Mouse (Mus musculus): ENCODE results near the gene Galt. TPM values are rescaled to one million over a fixed set of nuclear protein-coding genes. Genes with fewer than 3 reads are reported as not detected.

Galt gene
- polyA plus RNA-seq, 1 experiment from 2014 or later = 40.7 TPM

DNA sequence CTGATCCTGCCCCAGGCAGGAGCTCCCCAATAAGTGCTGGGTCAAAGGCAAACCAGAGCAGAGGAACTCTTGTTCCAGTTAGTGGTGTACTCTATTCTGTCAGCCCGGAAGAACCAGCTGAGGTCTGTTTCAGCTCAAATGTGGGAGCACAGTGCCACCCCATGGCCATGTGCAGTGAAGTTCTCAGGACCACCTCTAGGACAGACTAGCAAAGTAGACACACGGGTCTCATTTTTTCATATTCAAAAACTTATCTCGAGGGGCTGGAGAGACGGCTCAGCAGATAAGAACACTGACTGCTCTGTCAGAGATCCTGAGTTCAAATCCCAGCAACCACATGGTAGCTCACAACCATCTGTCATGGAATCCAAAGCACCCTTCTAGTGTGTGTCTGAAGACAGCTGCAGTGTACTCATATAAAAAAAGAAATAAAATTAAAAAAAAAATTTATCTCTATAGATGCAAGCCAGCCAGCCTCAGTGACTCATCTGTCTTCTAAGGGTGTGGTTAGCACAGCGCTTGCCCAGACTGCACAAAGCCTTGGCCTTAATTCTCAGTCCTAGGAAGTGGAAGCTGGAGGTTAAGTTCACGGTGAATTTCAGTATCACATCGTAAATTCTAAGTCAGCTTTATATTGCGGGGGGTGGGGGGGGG lies 17.3 kb upstream of the Galt start:
- H3K4me3 ChIP-seq (ENCODE audit: low read depth, low read length) = no peak overlapping the region
- H3K27me3 ChIP-seq (replicated peaks; ENCODE audit: control insufficient read depth, insufficient read depth, low read length) = peaks cover 9% of the 10 kb centered on the region
- no peaks in the 10 kb centered on the region for H3K9me3 ChIP-seq (ENCODE audit: control insufficient read depth, low read length)
- no peak overlapping the region for H3K4me2 ChIP-seq
- H3K36me3 ChIP-seq (ENCODE audit: control insufficient read depth, insufficient read depth, low read length) = peaks cover 10% of the 10 kb centered on the region
- no peak overlapping the region for H3K9ac ChIP-seq (ENCODE audit: low read depth, low read length)
- DNase-seq (ENCODE audit: low spot score) (peak; percentile 62), ATAC-seq (replicated peaks; ENCODE audit: low FRiP score) (no peak)
- no peak overlapping the region for H3K27ac ChIP-seq (ENCODE audit: low read depth, low read length)
- WGBS = 41% methylated on average over 8 of the region's 8 CpGs
- peaks cover 7% of the 10 kb centered on the region; the same call in 1 of the 2 replicates for H3K4me1 ChIP-seq (replicated peaks; ENCODE audit: control insufficient read depth, insufficient read depth, low read length)

DNA sequence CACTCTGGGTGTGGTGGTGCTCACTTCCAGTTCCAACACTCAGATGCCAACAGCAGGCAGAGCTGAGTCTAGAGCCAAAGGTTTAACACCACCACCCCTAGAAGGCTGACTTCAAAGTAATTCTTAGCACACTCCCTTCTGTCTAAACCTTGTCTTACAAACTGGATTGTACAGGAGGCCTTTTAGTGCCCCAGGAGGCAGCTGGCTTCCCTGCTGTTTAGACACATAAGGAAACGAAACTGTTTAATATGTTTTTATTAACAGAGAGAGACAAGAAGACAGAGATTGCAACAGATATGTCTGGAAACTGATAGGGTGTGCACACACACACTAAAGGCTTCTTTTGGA lies 16.8 kb upstream of the Galt start:
- Histone ChIP-seq H3K4me1 (replicated peaks; ENCODE audit: control insufficient read depth, insufficient read depth, low read length) (peaks cover 7% of the 10 kb centered on the region; the same call in 1 of the 2 replicates), H3K9ac (ENCODE audit: low read depth, low read length) (no peak overlapping the region), H3K9me3 (ENCODE audit: control insufficient read depth, low read length) (no peaks in the 10 kb centered on the region), H3K27ac (ENCODE audit: low read depth, low read length) (no peak overlapping the region), H3K27me3 (replicated peaks; ENCODE audit: control insufficient read depth, insufficient read depth, low read length) (peaks cover 5% of the 10 kb centered on the region), H3K36me3 (ENCODE audit: control insufficient read depth, insufficient read depth, low read length) (peaks cover 10% of the 10 kb centered on the region), H3K4me2 (no peak overlapping the region), H3K4me3 (ENCODE audit: low read depth, low read length) (no peak overlapping the region)
- 75% methylated on average over 1 of the region's 1 CpGs for WGBS
- no peak for DNase-seq (ENCODE audit: low spot score)
- no peak for ATAC-seq (replicated peaks; ENCODE audit: low FRiP score)

DNA sequence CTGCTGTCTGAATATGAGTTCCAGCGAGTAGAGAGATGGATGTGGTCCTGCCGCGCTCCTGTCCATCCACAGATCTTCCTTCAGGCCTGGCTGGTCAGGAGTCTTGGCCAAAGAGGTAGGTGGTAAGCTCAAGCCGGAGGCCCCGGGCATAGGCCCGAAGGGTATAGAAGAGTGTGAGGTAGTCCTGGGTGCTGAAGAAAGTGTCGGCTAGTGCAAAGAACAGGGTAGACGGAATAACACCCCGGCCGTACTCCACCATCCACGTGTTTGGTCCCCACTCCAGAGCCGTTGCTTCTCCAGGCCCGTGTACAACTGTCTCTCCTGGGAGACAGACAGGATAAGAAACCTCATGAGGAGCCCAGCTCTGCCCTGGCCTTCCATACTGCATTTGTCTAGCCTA lies 15.8 kb upstream of the Galt start:
- Histone ChIP-seq H3K4me2 (no peak overlapping the region), H3K4me1 (replicated peaks; ENCODE audit: control insufficient read depth, insufficient read depth, low read length) (peaks cover 7% of the 10 kb centered on the region; the same call in 1 of the 2 replicates), H3K9me3 (ENCODE audit: control insufficient read depth, low read length) (no peaks in the 10 kb centered on the region), H3K27me3 (replicated peaks; ENCODE audit: control insufficient read depth, insufficient read depth, low read length) (no peaks in the 10 kb centered on the region), H3K36me3 (ENCODE audit: control insufficient read depth, insufficient read depth, low read length) (peaks cover 10% of the 10 kb centered on the region), H3K9ac (ENCODE audit: low read depth, low read length) (no peak overlapping the region), H3K27ac (ENCODE audit: low read depth, low read length) (no peak overlapping the region), H3K4me3 (ENCODE audit: low read depth, low read length) (no peak overlapping the region)
- ATAC-seq (replicated peaks; ENCODE audit: low FRiP score) (no peak), DNase-seq (ENCODE audit: low spot score) (no peak)
- WGBS = 93% methylated on average over 13 of the region's 13 CpGs

DNA sequence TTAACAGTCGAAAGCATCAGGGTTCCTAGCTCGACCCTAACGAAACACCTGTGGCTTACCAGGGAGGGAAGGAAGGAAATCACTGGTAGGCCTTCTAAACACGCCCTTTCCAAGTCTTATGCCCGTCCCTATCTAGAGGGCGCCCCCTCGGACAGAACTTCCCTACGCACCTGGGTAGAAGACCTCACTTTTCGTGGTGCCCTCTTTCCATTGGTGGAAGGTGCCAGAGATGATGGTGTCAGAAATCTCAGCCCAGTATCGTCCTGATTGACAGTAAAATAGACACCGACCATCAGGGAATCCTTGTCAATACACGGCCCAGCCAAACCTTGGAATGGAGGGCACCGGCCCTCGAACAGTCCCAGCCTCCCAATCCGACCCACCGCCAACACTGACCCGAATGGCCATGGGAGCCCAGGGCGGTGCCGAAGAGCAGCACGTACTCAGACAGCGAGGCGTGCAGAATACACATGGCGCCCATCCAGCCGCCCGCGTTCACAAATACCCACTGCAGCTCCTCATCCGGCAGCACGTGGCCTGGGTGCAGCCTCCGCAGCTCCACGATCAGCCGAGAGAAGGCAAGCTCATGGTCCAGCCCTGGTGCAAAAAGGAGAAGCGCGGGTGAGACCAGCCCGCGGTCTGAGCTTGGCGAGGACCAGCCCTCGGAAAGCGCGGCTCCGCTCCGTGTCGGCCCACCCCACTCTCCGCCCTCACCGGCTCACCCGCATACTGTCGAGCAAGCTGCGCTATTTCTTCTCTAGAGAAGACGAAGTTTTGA lies 14.5 kb upstream of the Galt start:
- Histone ChIP-seq H3K9me3 (ENCODE audit: control insufficient read depth, low read length) (no peaks in the 10 kb centered on the region), H3K36me3 (ENCODE audit: control insufficient read depth, insufficient read depth, low read length) (peaks cover 10% of the 10 kb centered on the region), H3K27ac (ENCODE audit: low read depth, low read length) (peak overlapping the region; percentile 52; the same call in 1 of the 2 replicates), H3K4me1 (replicated peaks; ENCODE audit: control insufficient read depth, insufficient read depth, low read length) (peaks cover 7% of the 10 kb centered on the region; the same call in 1 of the 2 replicates), H3K4me3 (ENCODE audit: low read depth, low read length) (peak overlapping the region; percentile 79), H3K27me3 (replicated peaks; ENCODE audit: control insufficient read depth, insufficient read depth, low read length) (no peaks in the 10 kb centered on the region), H3K4me2 (peak overlapping the region; percentile 89), H3K9ac (ENCODE audit: low read depth, low read length) (peak overlapping the region; percentile 85)
- DNase-seq (ENCODE audit: low spot score) (no peak), ATAC-seq (replicated peaks; ENCODE audit: low FRiP score) (peak; percentile 82)
- under 1% methylated on average over 48 of the region's 48 CpGs for WGBS

- Histone ChIP-seq H3K27me3 (replicated peaks; ENCODE audit: control insufficient read depth, insufficient read depth, low read length) (no peaks in the 10 kb centered on the region), H3K9ac (ENCODE audit: low read depth, low read length) (peak overlapping the region; percentile 85), H3K36me3 (ENCODE audit: control insufficient read depth, insufficient read depth, low read length) (peaks cover 10% of the 10 kb centered on the region), H3K4me1 (replicated peaks; ENCODE audit: control insufficient read depth, insufficient read depth, low read length) (peaks cover 7% of the 10 kb centered on the region; the same call in 1 of the 2 replicates), H3K9me3 (ENCODE audit: control insufficient read depth, low read length) (peaks cover under 1% of the 10 kb centered on the region; the same call in 1 of the 2 replicates), H3K4me3 (ENCODE audit: low read depth, low read length) (peak overlapping the region; percentile 79), H3K4me2 (peak overlapping the region; percentile 89), H3K27ac (ENCODE audit: low read depth, low read length) (peak overlapping the region; percentile 52; the same call in 1 of the 2 replicates)
- under 1% methylated on average over 27 of the region's 27 CpGs for WGBS
- ATAC-seq (replicated peaks; ENCODE audit: low FRiP score) (peak; percentile 96), DNase-seq (ENCODE audit: low spot score) (peak; percentile 92)
Observed at GRCm38 (mm10) chr4:41741158-41741560, 13.9 kb upstream of the Galt start.

DNA sequence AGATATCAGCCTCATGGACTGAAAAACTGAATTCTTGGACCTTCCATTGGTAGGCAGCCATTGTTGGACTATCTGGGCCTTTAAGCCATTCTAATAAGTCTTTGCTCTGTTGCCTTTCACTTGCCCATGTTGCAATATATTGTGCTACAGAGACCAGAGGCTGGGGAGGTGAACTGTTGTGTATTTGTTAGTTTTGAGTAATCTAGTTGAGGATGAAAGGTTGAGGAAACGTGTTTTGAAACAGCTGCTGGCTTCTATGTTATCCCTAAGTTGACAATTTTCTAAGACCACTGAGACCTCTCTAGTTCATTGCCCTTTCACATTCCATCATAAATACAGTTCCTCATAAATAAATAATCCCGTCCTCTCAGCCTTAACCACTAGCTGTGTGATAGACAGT lies 10.9 kb upstream of the Galt start:
- no peak overlapping the region for H3K4me3 ChIP-seq (ENCODE audit: low read depth, low read length)
- H3K27ac ChIP-seq (ENCODE audit: low read depth, low read length) = no peak overlapping the region
- DNase-seq (ENCODE audit: low spot score) (no peak), ATAC-seq (replicated peaks; ENCODE audit: low FRiP score) (no peak)
- H3K4me1 ChIP-seq (replicated peaks; ENCODE audit: control insufficient read depth, insufficient read depth, low read length) = peaks cover 7% of the 10 kb centered on the region; the same call in 1 of the 2 replicates
- H3K9ac ChIP-seq (ENCODE audit: low read depth, low read length) = no peak overlapping the region
- 55% methylated on average over 2 of the region's 2 CpGs for WGBS
- H3K4me2 ChIP-seq = no peak overlapping the region
- no peaks in the 10 kb centered on the region for H3K27me3 ChIP-seq (replicated peaks; ENCODE audit: control insufficient read depth, insufficient read depth, low read length)
- H3K9me3 ChIP-seq (ENCODE audit: control insufficient read depth, low read length) = peaks cover 4% of the 10 kb centered on the region; the same call in 1 of the 2 replicates
- peaks cover 2% of the 10 kb centered on the region for H3K36me3 ChIP-seq (ENCODE audit: control insufficient read depth, insufficient read depth, low read length)

GRCm38 (mm10) chr4:41745021-41745420 lies 10.0 kb upstream of the Galt start:
- WGBS = 58% methylated on average over 1 of the region's 1 CpGs
- DNase-seq (ENCODE audit: low spot score) (no peak), ATAC-seq (replicated peaks; ENCODE audit: low FRiP score) (no peak)
- no peak overlapping the region for H3K4me3 ChIP-seq (ENCODE audit: low read depth, low read length)
- H3K9me3 ChIP-seq (ENCODE audit: control insufficient read depth, low read length) = peaks cover 4% of the 10 kb centered on the region; the same call in 1 of the 2 replicates
- H3K4me2 ChIP-seq = no peak overlapping the region
- H3K27me3 ChIP-seq (replicated peaks; ENCODE audit: control insufficient read depth, insufficient read depth, low read length) = no peaks in the 10 kb centered on the region
- H3K36me3 ChIP-seq (ENCODE audit: control insufficient read depth, insufficient read depth, low read length) = no peaks in the 10 kb centered on the region
- no peak overlapping the region for H3K9ac ChIP-seq (ENCODE audit: low read depth, low read length)
- H3K4me1 ChIP-seq (replicated peaks; ENCODE audit: control insufficient read depth, insufficient read depth, low read length) = peaks cover 3% of the 10 kb centered on the region; the same call in 1 of the 2 replicates
- no peak overlapping the region for H3K27ac ChIP-seq (ENCODE audit: low read depth, low read length)

DNA sequence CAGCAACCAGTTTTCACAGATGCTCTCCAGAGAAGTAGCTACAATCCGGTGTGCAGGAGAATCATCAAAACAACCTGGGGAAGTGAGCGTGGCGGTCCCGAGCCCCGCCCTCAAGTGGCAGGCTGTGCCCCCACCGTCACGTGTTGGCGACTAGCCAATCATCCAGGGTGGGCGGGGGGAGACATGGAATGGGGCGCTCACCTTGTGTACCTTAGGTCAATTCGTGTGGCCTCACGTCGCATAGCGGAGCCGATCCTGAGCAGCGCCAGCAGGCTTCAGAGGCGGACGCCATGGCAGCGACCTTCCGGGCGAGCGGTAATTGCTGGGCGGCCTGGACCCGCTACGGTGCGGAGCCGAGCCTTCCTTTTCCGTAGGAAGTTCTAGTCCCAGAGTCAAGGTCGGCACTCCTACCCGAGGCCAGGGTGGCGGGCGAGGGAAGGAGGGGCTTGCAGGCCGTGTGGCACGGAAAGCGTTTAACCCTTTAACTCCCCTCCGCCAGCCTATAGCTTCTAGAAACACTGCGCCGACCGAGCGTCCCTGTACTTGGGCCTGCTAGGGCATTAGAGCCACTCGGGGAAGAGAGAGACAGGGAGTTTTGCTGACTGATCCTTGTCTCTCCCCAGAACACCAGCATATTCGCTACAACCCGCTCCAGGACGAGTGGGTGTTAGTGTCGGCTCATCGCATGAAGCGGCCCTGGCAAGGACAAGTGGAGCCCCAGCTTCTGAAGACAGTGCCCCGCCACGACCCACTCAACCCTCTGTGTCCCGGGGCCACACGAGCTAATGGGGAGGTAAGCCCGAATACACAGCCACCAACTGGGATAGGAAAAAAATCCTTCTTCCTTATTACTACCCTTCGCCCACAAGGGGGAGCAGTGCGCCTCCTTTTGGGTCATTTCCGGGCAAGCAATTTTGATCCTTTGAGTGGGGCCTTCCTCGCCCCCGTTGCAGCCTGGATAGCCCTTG lies 594 bp downstream of the Galt start, which contains the start of gene Sigmar1:
TSS of gene Sigmar1 (minus strand) at position 820 of the 968 bp plus-strand sequence.
- H3K9ac ChIP-seq (ENCODE audit: low read depth, low read length) = peak within 1 kb of the TSS; percentile 79
- no peaks in the 10 kb centered on the region for H3K27me3 ChIP-seq (replicated peaks; ENCODE audit: control insufficient read depth, insufficient read depth, low read length)
- H3K4me2 ChIP-seq = peak within 1 kb of the TSS; percentile 90
- H3K9me3 ChIP-seq (ENCODE audit: control insufficient read depth, low read length) = no peaks in the 10 kb centered on the region
- peak within 1 kb of the TSS; percentile 76 for H3K27ac ChIP-seq (ENCODE audit: low read depth, low read length)
- ATAC-seq (replicated peaks; ENCODE audit: low FRiP score) = peak; percentile 82
- peaks cover 20% of the 10 kb centered on the region for H3K4me1 ChIP-seq (replicated peaks; ENCODE audit: control insufficient read depth, insufficient read depth, low read length)
- H3K36me3 ChIP-seq (ENCODE audit: control insufficient read depth, insufficient read depth, low read length) = peaks cover 6% of the 10 kb centered on the region; the same call in 1 of the 2 replicates
- DNase-seq (ENCODE audit: low spot score) = peak; percentile 93
- WGBS = under 1% methylated on average over 57 of the region's 57 CpGs
- peak within 1 kb of the TSS; percentile 69 for H3K4me3 ChIP-seq (ENCODE audit: low read depth, low read length)
